In the genomic region with DNA sequence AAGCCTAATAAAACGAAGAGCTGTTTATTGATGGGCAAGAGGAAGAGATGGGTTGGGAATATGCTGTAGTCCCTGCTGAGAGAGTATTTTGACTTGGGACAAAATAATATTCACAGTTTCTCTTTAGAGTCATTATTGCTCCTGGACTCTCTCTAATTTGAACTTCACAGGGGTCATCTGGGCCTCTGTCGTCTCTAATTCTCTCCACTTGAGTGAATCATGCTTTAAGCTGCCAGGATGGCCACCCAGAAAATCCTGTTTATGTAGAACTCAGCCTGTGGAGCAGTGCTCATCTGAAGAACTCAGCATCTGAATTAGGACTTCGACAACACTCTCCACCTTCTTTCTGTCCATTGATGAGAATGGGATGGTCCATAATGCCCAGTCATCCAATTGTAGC, we compare ENCODE assay signal across 19 mouse cellular contexts. TPM values are rescaled to one million over a fixed set of nuclear protein-coding genes. Genes with fewer than 3 reads are reported as not detected.
"Had no signal": no experiment of that assay in that cellular context is flagged by ENCODE, and none has a peak within 500 bp of the region (broad histone marks: within the 10 kb centered on the region; RNA-seq: fewer than 3 reads in every experiment).

No protein-coding gene starts in this region.

- H3K36me3 ChIP-seq: liver, embryonic 13.5 days; midbrain, embryonic 12.5 days; midbrain, embryonic 15.5 days; neural tube, embryonic 13.5 days; stomach, embryonic 15.5 days had no signal

- H3K27ac ChIP-seq: kidney, postnatal 0 days; layer of hippocampus, adult 2 months; liver, embryonic 13.5 days; midbrain, embryonic 12.5 days; midbrain, embryonic 15.5 days; neural tube, embryonic 13.5 days; stomach, embryonic 15.5 days had no signal

- DNase-seq: kidney, adult 2 months; kidney, postnatal 25 days; liver, embryonic 13.5 days; lung, adult 2 months; lung, postnatal 14 days; lung, postnatal 4 days; right cerebral cortex, postnatal 25 days; spleen, adult 18-20 months; thymus, postnatal 25 days had no signal

- H3K4me2 ChIP-seq: liver, embryonic 13.5 days; midbrain, embryonic 12.5 days; midbrain, embryonic 15.5 days; neural tube, embryonic 13.5 days; stomach, embryonic 15.5 days had no signal

- ATAC-seq: midbrain, embryonic 15.5 days had no signal

- H3K9me3 ChIP-seq: midbrain, embryonic 12.5 days; midbrain, embryonic 15.5 days; neural tube, embryonic 13.5 days; stomach, embryonic 15.5 days had no signal

- H3K27me3 ChIP-seq: liver, embryonic 13.5 days; midbrain, embryonic 12.5 days; midbrain, embryonic 15.5 days; neural tube, embryonic 13.5 days; stomach, embryonic 15.5 days had no signal

- H3K4me3 ChIP-seq: layer of hippocampus, adult 2 months; liver, embryonic 13.5 days; midbrain, embryonic 12.5 days; midbrain, embryonic 15.5 days; myocyte; neural tube, embryonic 13.5 days; stomach, embryonic 15.5 days had no signal

- H3K9ac ChIP-seq: liver, embryonic 13.5 days; midbrain, embryonic 12.5 days; midbrain, embryonic 15.5 days; neural tube, embryonic 13.5 days; stomach, embryonic 15.5 days had no signal

- H3K4me1 ChIP-seq: liver, embryonic 13.5 days; midbrain, embryonic 12.5 days; midbrain, embryonic 15.5 days; neural tube, embryonic 13.5 days; stomach, embryonic 15.5 days had no signal

RNA-seq across cellular contexts. Expression of a gene that starts 30.6 kb away (rescaled TPM):
- total RNA-seq: megakaryocyte progenitor cell, adult 5-6 weeks; monocyte, adult 5-6 weeks; neutrophil, adult 5-6 weeks had no signal
